In the genomic region with DNA sequence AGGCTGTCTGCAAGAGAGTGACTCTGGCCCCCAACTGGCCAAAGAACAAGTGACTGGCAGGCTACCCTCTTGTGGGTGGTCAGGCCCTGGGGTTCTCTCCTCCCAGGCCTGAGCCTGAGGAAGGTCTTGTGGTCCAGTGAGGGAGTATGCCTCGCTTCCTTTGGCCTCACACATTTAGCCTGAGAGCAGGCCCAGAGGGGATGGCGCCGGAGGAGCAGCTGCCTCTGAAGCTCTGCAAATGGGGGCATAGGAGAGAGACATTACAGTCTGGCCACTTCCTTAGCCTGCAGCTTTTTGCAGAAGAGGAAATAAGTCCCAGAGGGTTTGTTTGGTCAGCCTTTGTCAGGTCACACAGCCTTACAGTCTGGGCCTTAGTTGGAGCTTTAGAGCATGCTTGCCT, we compare ENCODE assay signal across 13 mouse cellular contexts. TPM values are rescaled to one million over a fixed set of nuclear protein-coding genes. Genes with fewer than 3 reads are reported as not detected.
DNase-seq lines count a peak whose midpoint lies in the region; ATAC-seq and TF ChIP-seq lines count a peak whose summit lies in the region.
"Had no signal": no experiment of that assay in that cellular context is flagged by ENCODE, and none has a peak within 500 bp of the region (broad histone marks: within the 10 kb centered on the region; RNA-seq: fewer than 3 reads in every experiment).

No protein-coding gene starts in this region.

- H3K9me3 ChIP-seq in stomach, postnatal 0 days (ENCODE audit: control insufficient read depth, low read length), result no peaks in the 10 kb centered on the region

- H3K27ac ChIP-seq in gastrocnemius, adult 2 months, result peak overlapping the region; percentile 59
- H3K27ac ChIP-seq in stomach, postnatal 0 days (replicated peaks), result peak overlapping the region; percentile 53; the same call in 1 of the 2 replicates

- H3K9ac ChIP-seq in stomach, postnatal 0 days (ENCODE audit: low read length), result no peak overlapping the region
- H3K9ac ChIP-seq: lung, embryonic 14.5 days had no signal

- H3K36me3 ChIP-seq in stomach, postnatal 0 days (ENCODE audit: control insufficient read depth, insufficient read depth, low read length), result no peaks in the 10 kb centered on the region

- TF ChIP-seq EP300 in stomach, postnatal 0 days (optimal IDR thresholded peaks at IDR 0.05), result no peak

- intact Hi-C loops in gastrocnemius, adult 2 months (cut with DNase I), result no loop called here
- intact Hi-C loops in gastrocnemius, postnatal 36 days (cut with DNase I), result no loop called here

- H3K4me1 ChIP-seq in stomach, postnatal 0 days (replicated peaks; ENCODE audit: control insufficient read depth, insufficient read depth), result peaks cover 37% of the 10 kb centered on the region

- TF ChIP-seq CTCF in gastrocnemius, adult 2 months (IDR thresholded peaks at IDR 0.05), result no peak
- TF ChIP-seq CTCF in stomach, postnatal 0 days (IDR thresholded peaks at IDR 0.05; ENCODE audit: low read depth), result no peak

- H3K4me3 ChIP-seq in gastrocnemius, adult 2 months, result no peak overlapping the region
- H3K4me3 ChIP-seq in stomach, postnatal 0 days (ENCODE audit: low read depth, low read length), result no peak overlapping the region

- DNase-seq in gastrocnemius, adult 2 months, result no peak
- no peak for DNase-seq in gastrocnemius, postnatal 36 days
- peak; percentile 54 for DNase-seq in kidney, postnatal 10 days
- DNase-seq in kidney, adult 18-20 months, result no peak
- peak; percentile 21 for DNase-seq in right cerebral cortex, postnatal 25 days
- DNase-seq in right cerebral cortex, postnatal 36 days (ENCODE audit: low spot score in 2 of 2), result no peak
- DNase-seq in stomach, postnatal 0 days (ENCODE audit: low spot score), result no peak
- DNase-seq in cerebellum, postnatal 14 days, result no peak
- DNase-seq: lung, embryonic 14.5 days; spleen, adult 18-20 months; thymus, postnatal 25 days had no signal

- H3K27me3 ChIP-seq in stomach, postnatal 0 days (ENCODE audit: control insufficient read depth, insufficient read depth, low read length), result no peaks in the 10 kb centered on the region

- no peak overlapping the region for H3K4me2 ChIP-seq in stomach, postnatal 0 days (replicated peaks; ENCODE audit: low read depth)
- H3K4me2 ChIP-seq: lung, embryonic 14.5 days had no signal

- WGBS in stomach, postnatal 0 days, result 63% methylated on average over 3 of the region's 3 CpGs

- ATAC-seq in stomach, postnatal 0 days (ENCODE audit: low FRiP score, low TSS enrichment), result no peak
- ATAC-seq: activated CD4-positive, CD25-positive, alpha-beta regulatory T cell, adult 4 months; forebrain, embryonic 16.5 days had no signal

RNA-seq across cellular contexts. Expression of a gene that starts 40.1 kb away (rescaled TPM):
- total RNA-seq in gastrocnemius, adult 2 months (2021), result 100 to 1,000 TPM; 118 to 120 TPM
- total RNA-seq in gastrocnemius, postnatal 36 days (2021), result 100 to 1,000 TPM in 1 of 2 experiments, 10 to 100 TPM in 1; 95.6 to 103 TPM
- polyA plus RNA-seq in stomach, postnatal 0 days (2015; fragmentation: Nextera tagmentation; extraction: Ambion mirVana), result 8.7 and 10.5 TPM in 2 replicates

Comparison
In these comparisons a context has a peak if more than half of its experiments do, and no peak if none do; other contexts are left out.
1. DNase-seq: peak in kidney, postnatal 10 days (single experiment) and right cerebral cortex, postnatal 25 days (single experiment); none in gastrocnemius, adult 2 months (single experiment), gastrocnemius, postnatal 36 days (0 of 2), kidney, adult 18-20 months (single experiment), right cerebral cortex, postnatal 36 days (0 of 2), stomach, postnatal 0 days (single experiment) and cerebellum, postnatal 14 days (0 of 2).